Mouse (Mus musculus): Measurements from ENCODE around the gene Acap1.

GRCm38 (mm10) chr11:69837604-69837951 is 57.8 kb downstream of the Acap1 start, which contains the start of gene Nlgn2:
- TF ChIP-seq CTCF (IDR thresholded peaks at IDR 0.05; ENCODE audit: low read depth) (no peak), EP300 (IDR thresholded peaks at IDR 0.05; ENCODE audit: low read depth) (no peak)

All from liver, embryonic 14.5 days (tissue).